Mouse (Mus musculus): ENCODE data around the gene Sec63.

DNA sequence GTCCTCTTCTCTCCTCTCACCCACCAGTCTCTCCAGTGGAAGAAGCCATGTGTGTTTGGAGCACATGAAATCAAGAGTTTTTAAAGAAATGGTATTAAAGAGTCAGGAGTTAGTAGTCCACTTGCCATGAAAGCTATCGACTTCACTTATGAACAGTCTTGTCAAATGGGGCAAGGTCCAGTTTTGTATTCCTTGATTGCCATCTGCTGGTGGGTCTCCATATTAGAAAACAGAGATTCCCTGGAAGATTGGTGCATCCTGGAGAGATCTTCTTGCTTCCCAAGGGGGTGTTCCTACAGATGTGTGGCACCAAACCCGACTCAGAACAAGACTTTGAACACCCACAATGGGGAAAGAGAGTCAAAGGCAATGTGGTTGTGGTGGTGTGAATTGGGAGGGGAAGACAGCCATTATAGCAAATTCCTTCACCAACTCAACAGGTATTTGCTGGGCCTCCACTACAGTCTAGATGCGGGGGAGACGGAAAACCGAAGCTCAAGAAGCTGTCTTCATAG is 26.7 kb upstream of the Sec63 start:
- TF ChIP-seq CTCF (conservative IDR thresholded peaks at IDR 0.05; ENCODE audit: low read length), result peak; percentile 14
- no peak for TF ChIP-seq POU5F1 (IDR thresholded peaks at IDR 0.05; ENCODE audit: borderline replicate concordance, low read length)

Measured in E14TG2a.4 (cell line).